Mouse (Mus musculus): Measurements from ENCODE around the gene Snx3. TPM values are rescaled to one million over a fixed set of nuclear protein-coding genes. Genes with fewer than 3 reads are reported as not detected.

Snx3 gene
- polyA plus RNA-seq, 1 experiment from 2014 or later, result 334 TPM

DNA sequence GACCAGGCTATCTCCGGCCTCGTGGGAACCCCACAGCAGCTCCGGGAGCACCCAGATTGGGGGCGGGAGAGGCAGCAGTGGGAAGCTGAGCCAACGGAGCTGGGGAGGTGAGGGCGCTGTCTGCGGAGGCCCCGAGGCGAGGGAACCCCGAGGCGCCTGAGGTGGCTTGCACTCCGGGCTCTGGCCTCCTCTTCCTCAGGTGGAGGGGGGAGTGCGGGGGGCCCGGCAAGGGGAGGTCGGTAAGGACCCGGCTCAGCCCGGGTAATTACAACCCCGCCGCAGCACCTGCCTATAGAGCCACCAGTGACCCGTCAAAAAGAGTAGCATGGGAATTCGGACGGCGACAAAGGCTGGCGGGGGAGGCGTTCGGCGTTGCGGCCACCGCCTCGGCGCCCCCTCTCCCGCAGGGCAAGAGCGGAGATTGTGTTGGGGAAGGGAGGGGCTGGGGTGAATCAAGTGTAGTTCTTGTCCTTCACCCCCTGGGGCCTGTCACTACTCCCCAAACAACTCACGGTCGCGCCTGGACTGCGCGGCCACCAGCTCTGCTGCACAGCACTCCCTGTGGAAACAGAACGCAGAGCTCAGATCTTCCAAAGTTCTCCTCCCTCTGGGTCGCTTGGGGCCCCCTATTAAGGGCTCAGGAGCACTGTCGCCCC, 77.8 kb downstream of the Snx3 start:
- DNase-seq (ENCODE audit: low spot score), result no peak
- H3K4me2 ChIP-seq (ENCODE audit: low read length), result no peak overlapping the region
- ATAC-seq (replicated peaks; ENCODE audit: low FRiP score, low TSS enrichment, low read depth), result 0 out of 2 replicates have a peak, but pooled peaks have one; percentile 48
- no peak overlapping the region for H3K4me3 ChIP-seq (ENCODE audit: low read depth, low read length)
- no peaks in the 10 kb centered on the region for H3K9me3 ChIP-seq (ENCODE audit: control insufficient read depth, low read length)
- no peaks in the 10 kb centered on the region for H3K36me3 ChIP-seq (ENCODE audit: control insufficient read depth, insufficient read depth, low read length)
- under 1% methylated on average over 36 of the region's 41 CpGs for WGBS
- H3K27me3 ChIP-seq (replicated peaks; ENCODE audit: control insufficient read depth, insufficient read depth, low read length), result peaks cover 100% of the 10 kb centered on the region
- H3K9ac ChIP-seq (ENCODE audit: low read length), result no peak overlapping the region
- H3K4me1 ChIP-seq (replicated peaks; ENCODE audit: control insufficient read depth, insufficient read depth, low read length), result no peaks in the 10 kb centered on the region
- H3K27ac ChIP-seq (ENCODE audit: low read depth), result no peak overlapping the region

DNA sequence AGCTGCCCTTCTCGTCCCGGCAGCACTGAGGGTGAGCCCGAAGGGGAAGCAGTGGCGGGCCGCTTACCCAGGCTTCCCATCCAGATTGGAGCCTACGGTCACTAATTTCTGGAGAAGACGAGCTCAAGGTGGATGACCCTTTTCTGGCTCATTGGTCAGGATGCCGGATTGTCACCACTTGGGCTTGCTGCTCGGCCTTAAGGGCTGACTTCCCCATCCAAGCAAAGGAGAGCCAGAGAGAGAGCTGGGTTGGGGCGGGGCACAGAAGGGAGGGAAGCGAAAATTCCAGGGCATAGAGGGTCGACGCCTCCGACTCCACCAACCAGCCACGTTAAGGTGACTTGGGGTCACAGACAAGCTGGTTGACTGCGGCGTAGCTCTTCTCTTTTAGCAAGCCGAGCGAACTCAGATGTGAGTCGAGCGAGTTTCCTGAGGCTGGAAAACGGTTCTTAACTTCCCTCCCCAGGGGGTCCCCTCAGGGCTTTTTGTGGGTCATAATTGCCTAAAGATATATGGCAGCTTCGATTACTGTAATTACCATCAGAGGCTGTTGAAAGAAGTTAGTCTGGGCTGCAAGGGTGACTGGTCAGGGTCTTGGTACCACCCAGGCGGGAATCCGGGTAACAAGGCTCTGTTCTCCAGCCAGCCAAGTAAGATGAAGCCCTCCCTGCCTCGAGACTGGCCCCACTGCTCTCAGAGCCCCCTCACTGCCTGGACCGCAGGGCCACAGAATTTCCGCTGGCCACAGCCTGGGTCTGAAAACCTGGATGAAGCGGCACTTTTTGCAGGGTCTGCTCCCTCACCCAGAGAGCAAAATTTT, 78.5 kb downstream of the Snx3 start:
- under 1% methylated on average over 29 of the region's 29 CpGs for WGBS
- Histone ChIP-seq H3K27me3 (replicated peaks; ENCODE audit: control insufficient read depth, insufficient read depth, low read length) (peaks cover 100% of the 10 kb centered on the region), H3K4me3 (ENCODE audit: low read depth, low read length) (no peak overlapping the region), H3K36me3 (ENCODE audit: control insufficient read depth, insufficient read depth, low read length) (no peaks in the 10 kb centered on the region), H3K27ac (ENCODE audit: low read depth) (no peak overlapping the region), H3K9ac (ENCODE audit: low read length) (no peak overlapping the region), H3K9me3 (ENCODE audit: control insufficient read depth, low read length) (no peaks in the 10 kb centered on the region), H3K4me1 (replicated peaks; ENCODE audit: control insufficient read depth, insufficient read depth, low read length) (no peaks in the 10 kb centered on the region), H3K4me2 (ENCODE audit: low read length) (no peak overlapping the region)
- DNase-seq (ENCODE audit: low spot score) (no peak), ATAC-seq (replicated peaks; ENCODE audit: low FRiP score, low TSS enrichment, low read depth) (no peak)

DNA sequence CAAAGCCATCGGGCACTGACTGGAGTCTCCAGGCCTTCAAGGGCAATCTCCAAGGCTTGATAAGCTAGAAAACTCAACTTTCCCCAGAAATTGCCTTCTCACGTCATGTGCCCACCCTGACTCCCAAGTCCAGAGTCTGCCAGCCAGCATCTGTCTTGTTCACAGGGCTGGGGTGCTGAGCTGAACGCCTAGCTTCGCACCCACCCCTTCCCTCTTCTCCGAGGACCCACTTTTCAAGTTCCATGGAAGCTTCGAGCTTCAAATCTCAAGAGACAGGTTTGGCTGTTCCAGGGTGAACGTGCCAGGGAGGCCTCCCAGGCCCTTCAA, 79.1 kb downstream of the Snx3 start:
- H3K4me2 ChIP-seq (ENCODE audit: low read length), result no peak overlapping the region
- H3K9me3 ChIP-seq (ENCODE audit: control insufficient read depth, low read length), result no peaks in the 10 kb centered on the region
- ATAC-seq (replicated peaks; ENCODE audit: low FRiP score, low TSS enrichment, low read depth), result no peak
- no peak overlapping the region for H3K9ac ChIP-seq (ENCODE audit: low read length)
- H3K27me3 ChIP-seq (replicated peaks; ENCODE audit: control insufficient read depth, insufficient read depth, low read length), result peaks cover 100% of the 10 kb centered on the region
- DNase-seq (ENCODE audit: low spot score), result peak; percentile 58
- H3K4me3 ChIP-seq (ENCODE audit: low read depth, low read length), result no peak overlapping the region
- no peaks in the 10 kb centered on the region for H3K4me1 ChIP-seq (replicated peaks; ENCODE audit: control insufficient read depth, insufficient read depth, low read length)
- no peak overlapping the region for H3K27ac ChIP-seq (ENCODE audit: low read depth)
- WGBS, result under 1% methylated on average over 7 of the region's 7 CpGs
- no peaks in the 10 kb centered on the region for H3K36me3 ChIP-seq (ENCODE audit: control insufficient read depth, insufficient read depth, low read length)

DNA sequence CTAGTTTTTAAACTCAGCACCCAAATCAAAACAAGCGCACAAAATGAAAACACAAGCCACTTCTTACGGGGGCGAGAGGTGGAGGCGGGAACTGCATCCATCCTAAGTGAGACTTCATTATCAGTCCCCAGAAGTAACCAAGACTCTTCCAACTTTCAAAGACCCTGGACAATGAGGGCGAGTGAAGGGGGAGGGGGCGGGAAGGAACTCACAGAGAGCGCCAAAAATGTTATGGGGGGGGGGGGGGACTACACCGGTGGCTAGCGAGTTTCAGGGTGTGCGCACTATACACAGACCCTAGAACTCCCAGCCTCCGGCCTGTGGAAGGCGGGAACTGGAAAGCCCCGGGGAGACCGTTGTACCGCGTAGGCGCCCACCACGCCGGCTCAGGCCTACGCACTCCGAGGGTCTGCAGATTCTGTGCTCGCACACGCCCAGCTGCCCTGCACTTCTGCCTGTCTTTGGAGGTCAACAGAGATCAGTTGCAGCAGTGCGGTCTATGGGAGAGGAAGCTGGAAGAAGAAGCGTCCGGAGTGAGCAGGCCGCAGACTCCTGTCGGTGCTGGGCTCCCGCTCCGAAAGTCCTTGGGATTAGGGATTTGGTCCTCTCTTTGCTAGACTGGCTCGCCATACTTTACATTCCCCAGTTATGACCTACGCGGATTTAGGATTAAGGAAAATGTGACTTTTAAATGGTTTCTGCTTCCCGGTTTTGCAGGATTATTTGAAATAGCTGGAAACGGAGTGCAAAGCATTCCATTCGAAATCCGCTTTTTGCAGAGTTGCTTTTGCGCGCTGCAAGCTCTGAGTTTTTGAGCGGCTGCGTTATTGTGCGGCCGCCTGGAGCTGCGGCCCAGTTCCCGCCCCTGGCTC, 80.1 kb downstream of the Snx3 start:
- Histone ChIP-seq H3K9me3 (ENCODE audit: control insufficient read depth, low read length) (peaks cover 4% of the 10 kb centered on the region; the same call in 1 of the 2 replicates), H3K27me3 (replicated peaks; ENCODE audit: control insufficient read depth, insufficient read depth, low read length) (peaks cover 100% of the 10 kb centered on the region), H3K4me2 (ENCODE audit: low read length) (no peak overlapping the region), H3K4me1 (replicated peaks; ENCODE audit: control insufficient read depth, insufficient read depth, low read length) (no peaks in the 10 kb centered on the region), H3K36me3 (ENCODE audit: control insufficient read depth, insufficient read depth, low read length) (no peaks in the 10 kb centered on the region), H3K27ac (ENCODE audit: low read depth) (no peak overlapping the region), H3K9ac (ENCODE audit: low read length) (no peak overlapping the region), H3K4me3 (ENCODE audit: low read depth, low read length) (no peak overlapping the region)
- ATAC-seq (replicated peaks; ENCODE audit: low FRiP score, low TSS enrichment, low read depth) (no peak), DNase-seq (ENCODE audit: low spot score) (no peak)
- WGBS, result under 1% methylated on average over 42 of the region's 45 CpGs

DNA sequence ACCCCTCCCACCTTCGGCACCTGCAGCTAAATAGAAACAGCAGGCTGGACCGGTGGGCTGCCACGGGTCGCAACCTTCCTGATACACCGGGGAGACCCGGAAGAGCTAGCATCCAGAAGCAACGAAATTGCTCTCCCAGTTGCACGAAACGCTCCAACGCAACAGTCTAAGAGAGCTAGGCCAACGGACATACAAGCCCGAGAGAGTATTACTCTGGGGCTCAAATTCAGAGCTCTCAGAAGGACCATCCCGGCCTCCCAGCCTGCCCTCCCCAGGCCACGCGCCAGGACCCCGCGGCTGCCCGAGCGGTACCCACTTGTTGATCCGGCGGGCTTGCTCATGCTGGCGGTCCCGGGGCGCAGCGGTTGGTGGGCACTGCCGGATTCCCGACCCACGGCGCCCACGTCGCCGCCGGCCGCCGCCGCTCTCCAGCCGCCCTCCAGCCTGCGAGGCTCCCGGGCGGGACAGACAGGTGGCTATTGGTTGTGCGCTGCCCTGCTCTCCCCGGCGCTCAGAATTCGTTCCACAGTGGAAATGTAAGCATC, 80.8 kb downstream of the Snx3 start:
- Histone ChIP-seq H3K27me3 (replicated peaks; ENCODE audit: control insufficient read depth, insufficient read depth, low read length) (peaks cover 99% of the 10 kb centered on the region), H3K4me2 (ENCODE audit: low read length) (no peak overlapping the region), H3K27ac (ENCODE audit: low read depth) (no peak overlapping the region), H3K9ac (ENCODE audit: low read length) (no peak overlapping the region), H3K4me3 (ENCODE audit: low read depth, low read length) (no peak overlapping the region; the same call in 1 of the 2 replicates), H3K9me3 (ENCODE audit: control insufficient read depth, low read length) (peaks cover 4% of the 10 kb centered on the region; the same call in 1 of the 2 replicates), H3K4me1 (replicated peaks; ENCODE audit: control insufficient read depth, insufficient read depth, low read length) (no peaks in the 10 kb centered on the region), H3K36me3 (ENCODE audit: control insufficient read depth, insufficient read depth, low read length) (no peaks in the 10 kb centered on the region)
- DNase-seq (ENCODE audit: low spot score) (no peak), ATAC-seq (replicated peaks; ENCODE audit: low FRiP score, low TSS enrichment, low read depth) (no peak)
- WGBS, result under 1% methylated on average over 43 of the region's 44 CpGs

DNA sequence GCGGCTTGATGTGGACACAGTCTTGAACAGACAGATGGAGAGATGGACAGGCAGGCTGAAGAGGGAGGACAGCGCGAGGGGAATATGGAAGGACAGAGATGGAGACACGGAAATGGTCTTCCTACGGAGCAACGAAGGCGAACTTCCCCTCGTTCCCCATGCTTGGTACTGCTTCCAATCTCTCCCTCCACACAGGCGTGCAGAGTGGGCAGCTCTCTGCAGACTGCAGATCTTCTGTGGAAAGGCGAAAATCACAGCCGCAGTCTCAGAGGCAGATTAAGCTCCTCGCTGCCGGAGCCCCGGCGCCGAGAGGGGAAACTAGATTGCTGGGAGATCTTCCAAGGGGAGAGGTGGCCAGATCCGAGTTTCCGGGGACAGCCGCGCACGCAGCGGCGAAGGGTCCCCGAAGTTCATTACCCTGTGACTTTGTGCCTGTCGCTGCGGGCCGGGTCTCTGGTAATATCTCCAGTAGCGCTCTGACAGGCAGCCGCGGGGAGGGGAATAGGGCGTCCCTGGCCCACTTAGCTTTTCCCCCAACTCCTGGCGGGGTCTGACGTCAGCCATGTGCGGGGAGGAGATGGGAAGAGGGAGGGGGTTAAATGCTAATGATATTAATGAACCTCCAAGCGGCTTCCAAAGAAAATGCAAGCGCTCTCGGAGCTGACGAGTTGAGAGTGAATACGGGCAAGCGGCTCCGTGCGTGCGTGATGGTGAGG, 81.5 kb downstream of the Snx3 start, which contains the start of the genes Nr2e1 and Ostm1:
Gene Nr2e1, minus strand, starts transcription at position 476 of the 716 bp plus-strand sequence.
Gene Ostm1, plus strand, starts transcription at position 666 of the 716 bp plus-strand sequence.
- Histone ChIP-seq H3K4me3 (ENCODE audit: low read depth, low read length) (no peak within 1 kb of the TSS; the same call in 1 of the 2 replicates), H3K27ac (ENCODE audit: low read depth) (no peak within 1 kb of the TSS), H3K27me3 (replicated peaks; ENCODE audit: control insufficient read depth, insufficient read depth, low read length) (peaks cover 98% of the 10 kb centered on the region), H3K4me2 (ENCODE audit: low read length) (0 out of 2 replicates have a peak within 1 kb of the TSS, but pooled peaks have one; percentile 11), H3K9ac (ENCODE audit: low read length) (no peak within 1 kb of the TSS), H3K4me1 (replicated peaks; ENCODE audit: control insufficient read depth, insufficient read depth, low read length) (no peaks in the 10 kb centered on the region), H3K9me3 (ENCODE audit: control insufficient read depth, low read length) (peaks cover 4% of the 10 kb centered on the region; the same call in 1 of the 2 replicates), H3K36me3 (ENCODE audit: control insufficient read depth, insufficient read depth, low read length) (no peaks in the 10 kb centered on the region)
- DNase-seq (ENCODE audit: low spot score), result no peak
- ATAC-seq (replicated peaks; ENCODE audit: low FRiP score, low TSS enrichment, low read depth), result no peak
- under 1% methylated on average over 43 of the region's 43 CpGs for WGBS

DNA sequence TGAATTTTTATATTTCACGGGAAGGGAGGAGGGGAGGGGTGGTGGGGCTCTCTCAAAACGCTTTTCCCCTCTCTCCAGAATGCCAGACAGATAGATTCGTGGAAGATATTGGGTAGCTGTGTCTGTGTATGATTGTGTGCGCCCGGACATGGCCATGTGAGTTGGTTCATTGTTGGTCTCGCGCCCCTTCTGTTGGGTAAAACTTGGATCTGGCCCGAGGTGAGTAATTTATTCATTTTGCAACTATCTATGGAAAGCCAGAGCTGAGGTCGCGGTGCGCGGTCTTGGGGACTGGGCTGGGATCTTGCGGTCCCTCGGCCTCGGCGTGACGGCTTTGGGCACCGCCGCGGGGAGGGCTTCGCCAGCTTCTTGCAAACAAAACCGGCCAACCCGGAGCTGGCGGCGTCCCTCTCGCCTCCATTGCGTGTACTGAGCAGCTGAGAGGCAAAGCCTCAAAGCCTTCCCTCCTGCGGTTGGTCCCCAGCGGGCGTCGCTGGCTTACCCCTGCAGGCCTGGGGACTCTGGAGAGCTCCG, 82.1 kb downstream of the Snx3 start:
- Histone ChIP-seq H3K4me2 (ENCODE audit: low read length) (no peak overlapping the region), H3K36me3 (ENCODE audit: control insufficient read depth, insufficient read depth, low read length) (no peaks in the 10 kb centered on the region), H3K27ac (ENCODE audit: low read depth) (no peak overlapping the region), H3K4me3 (ENCODE audit: low read depth, low read length) (no peak overlapping the region), H3K27me3 (replicated peaks; ENCODE audit: control insufficient read depth, insufficient read depth, low read length) (peaks cover 98% of the 10 kb centered on the region), H3K9ac (ENCODE audit: low read length) (no peak overlapping the region), H3K9me3 (ENCODE audit: control insufficient read depth, low read length) (peaks cover 4% of the 10 kb centered on the region; the same call in 1 of the 2 replicates), H3K4me1 (replicated peaks; ENCODE audit: control insufficient read depth, insufficient read depth, low read length) (no peaks in the 10 kb centered on the region)
- WGBS, result under 1% methylated on average over 32 of the region's 32 CpGs
- DNase-seq (ENCODE audit: low spot score) (no peak), ATAC-seq (replicated peaks; ENCODE audit: low FRiP score, low TSS enrichment, low read depth) (no peak)
